Mouse (Mus musculus): ENCODE measurements around the gene Evi5l.
"Not testable (repeated sequence)": the region's sequence is repeated elsewhere in the genome, so short reads cannot be mapped to it uniquely, and the experiment has no call there.

The Evi5l gene

GRCm38 (mm10) chr8:4238434-4239192 is 72.2 kb downstream of the Evi5l start, which contains the start of the genes Map2k7 and Gm49320:
Gene Map2k7, plus strand, starts transcription at chr8:4238740.
Gene Gm49320, plus strand, starts transcription at chr8:4238865.
- DNase-seq (ENCODE audit: low spot score in 2 of 2), result peak; percentile 96 to 99

DNA sequence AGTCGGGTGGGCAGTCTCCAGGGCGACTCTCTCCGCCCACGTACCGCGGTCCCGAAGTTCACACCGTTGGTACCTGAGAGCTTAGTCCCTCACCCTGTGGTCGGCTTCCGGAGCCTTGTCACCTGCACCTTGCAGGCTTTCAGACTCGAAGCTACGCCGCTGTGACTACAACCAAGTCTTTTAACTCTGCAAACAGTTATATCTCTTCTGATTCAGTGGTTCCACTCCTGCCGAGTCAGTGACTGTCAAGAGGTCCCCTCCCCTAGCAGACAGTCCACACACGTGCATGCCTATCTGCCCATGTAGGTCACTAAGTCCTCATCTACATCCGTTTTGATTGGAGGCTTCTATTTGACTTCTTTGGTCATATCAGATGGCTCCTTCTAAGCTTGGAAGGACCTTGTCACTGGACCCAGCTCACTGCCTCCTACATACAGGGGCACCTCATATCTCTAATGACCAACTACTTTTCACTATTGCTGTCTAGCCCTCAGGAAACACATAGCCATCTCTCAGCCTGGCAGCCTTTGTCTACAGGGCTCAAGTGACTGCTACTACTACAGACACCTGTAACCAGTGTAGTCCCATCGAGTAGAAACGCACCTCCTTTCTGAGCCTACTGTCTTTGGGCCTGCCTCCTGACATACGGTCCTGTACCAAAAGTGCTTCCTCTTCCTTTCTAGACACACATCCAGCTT is 73.0 kb downstream of the Evi5l start:
- DNase-seq (ENCODE audit: low spot score in 2 of 2), result no peak

- DNase-seq (ENCODE audit: low spot score in 2 of 2), result no peak
These were observed 78.7 kb downstream of the Evi5l start for GRCm38 (mm10) chr8:4245061-4245460.

- no peak for DNase-seq (ENCODE audit: low spot score in 2 of 2)
These were observed 79.4 kb downstream of the Evi5l start for GRCm38 (mm10) chr8:4245737-4246136.

- no peak for DNase-seq (ENCODE audit: low spot score in 2 of 2)
These were observed 80.9 kb downstream of the Evi5l start for GRCm38 (mm10) chr8:4247241-4247640.

- DNase-seq (ENCODE audit: low spot score in 2 of 2), result no peak
These were observed 81.7 kb downstream of the Evi5l start, which contains the start of gene Tgfbr3l for GRCm38 (mm10) chr8:4247951-4248540. Gene Tgfbr3l, plus strand, starts transcription at chr8:4248214.

DNA sequence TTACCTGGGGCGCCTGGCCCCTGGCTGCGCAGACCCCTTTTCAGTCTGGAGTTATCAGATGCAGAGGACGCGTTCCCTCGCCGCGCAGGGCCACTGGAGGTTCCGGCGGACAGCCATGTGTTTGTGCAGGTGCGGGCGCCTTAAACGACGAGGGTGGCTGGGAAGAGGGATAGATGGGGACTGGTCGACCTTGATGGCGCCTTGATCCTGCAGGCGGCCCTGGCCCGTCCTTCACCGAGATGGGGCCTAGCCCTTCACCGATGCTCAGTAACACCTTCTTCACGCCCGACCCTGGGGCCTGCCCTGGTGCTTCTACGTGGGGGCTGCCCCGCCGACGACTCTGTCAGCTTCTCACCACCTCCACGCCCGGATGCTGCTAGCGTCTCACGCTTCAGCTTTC is 82.8 kb downstream of the Evi5l start:
- DNase-seq (ENCODE audit: low spot score in 2 of 2), result no peak

DNA sequence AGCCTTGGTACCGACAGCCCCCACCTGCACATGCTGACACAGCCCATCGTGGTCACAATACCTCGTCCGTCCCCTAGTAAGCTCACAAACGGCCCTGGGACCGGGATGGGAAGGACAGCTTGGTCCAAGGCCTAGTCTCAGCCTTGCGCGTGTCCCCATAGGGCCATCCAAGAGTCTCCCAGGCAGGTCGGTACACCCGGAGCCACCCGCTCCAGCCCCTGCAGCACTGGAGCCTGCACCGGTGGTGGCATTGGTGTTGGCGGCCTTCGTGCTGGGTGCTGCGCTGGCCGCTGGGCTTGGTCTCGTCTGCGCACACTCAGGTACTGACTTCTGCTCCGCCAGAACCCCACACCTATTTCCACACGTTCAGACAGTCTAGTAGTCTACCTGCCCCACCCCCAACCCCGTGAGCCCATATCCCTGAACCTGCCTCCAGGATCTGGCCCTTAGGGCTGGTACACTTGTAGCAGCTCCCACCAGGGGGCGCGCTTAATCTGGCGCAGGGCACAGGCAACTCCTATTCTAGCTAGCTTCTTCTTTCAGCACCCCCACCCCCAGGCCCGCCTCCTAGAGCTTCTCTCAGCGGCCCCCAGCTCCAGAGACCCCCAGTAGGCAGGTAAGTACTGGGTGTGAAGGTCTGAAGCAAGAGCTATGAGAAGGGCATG is 84.1 kb downstream of the Evi5l start:
- peak; percentile 81 to 92 for DNase-seq (ENCODE audit: low spot score in 2 of 2)

DNA sequence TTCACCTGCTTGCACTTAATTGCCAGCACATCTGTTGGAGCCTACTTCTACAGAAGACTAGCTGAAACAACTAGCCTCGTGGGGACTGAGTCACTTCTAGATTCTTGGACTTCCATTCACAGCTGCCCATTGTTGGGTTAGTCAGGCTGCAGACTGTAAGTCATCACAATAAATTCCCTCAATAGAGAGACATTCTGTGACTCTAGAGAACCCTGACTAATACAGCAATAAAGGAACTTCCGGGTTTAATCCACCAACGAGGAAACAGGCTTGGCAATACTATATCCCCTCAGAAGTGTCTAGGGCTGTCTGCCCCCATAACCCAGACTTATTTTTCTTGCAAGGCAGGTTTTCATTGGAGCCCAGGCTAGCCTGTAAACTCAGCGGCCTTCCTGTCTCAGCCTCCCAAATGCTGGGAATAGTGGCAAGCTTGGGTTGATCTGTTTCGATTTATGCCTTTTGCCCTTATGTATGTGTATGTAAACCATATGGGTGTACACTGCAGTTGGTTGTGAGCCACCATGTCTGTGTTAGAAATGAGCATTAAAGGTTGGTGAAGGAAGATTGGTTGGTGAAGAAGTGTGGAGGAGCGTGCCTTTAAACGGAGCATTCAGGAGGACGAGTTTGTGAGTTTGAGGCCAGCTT is 85.9 kb downstream of the Evi5l start:
- DNase-seq (ENCODE audit: low spot score in 2 of 2), result no peak

DNA sequence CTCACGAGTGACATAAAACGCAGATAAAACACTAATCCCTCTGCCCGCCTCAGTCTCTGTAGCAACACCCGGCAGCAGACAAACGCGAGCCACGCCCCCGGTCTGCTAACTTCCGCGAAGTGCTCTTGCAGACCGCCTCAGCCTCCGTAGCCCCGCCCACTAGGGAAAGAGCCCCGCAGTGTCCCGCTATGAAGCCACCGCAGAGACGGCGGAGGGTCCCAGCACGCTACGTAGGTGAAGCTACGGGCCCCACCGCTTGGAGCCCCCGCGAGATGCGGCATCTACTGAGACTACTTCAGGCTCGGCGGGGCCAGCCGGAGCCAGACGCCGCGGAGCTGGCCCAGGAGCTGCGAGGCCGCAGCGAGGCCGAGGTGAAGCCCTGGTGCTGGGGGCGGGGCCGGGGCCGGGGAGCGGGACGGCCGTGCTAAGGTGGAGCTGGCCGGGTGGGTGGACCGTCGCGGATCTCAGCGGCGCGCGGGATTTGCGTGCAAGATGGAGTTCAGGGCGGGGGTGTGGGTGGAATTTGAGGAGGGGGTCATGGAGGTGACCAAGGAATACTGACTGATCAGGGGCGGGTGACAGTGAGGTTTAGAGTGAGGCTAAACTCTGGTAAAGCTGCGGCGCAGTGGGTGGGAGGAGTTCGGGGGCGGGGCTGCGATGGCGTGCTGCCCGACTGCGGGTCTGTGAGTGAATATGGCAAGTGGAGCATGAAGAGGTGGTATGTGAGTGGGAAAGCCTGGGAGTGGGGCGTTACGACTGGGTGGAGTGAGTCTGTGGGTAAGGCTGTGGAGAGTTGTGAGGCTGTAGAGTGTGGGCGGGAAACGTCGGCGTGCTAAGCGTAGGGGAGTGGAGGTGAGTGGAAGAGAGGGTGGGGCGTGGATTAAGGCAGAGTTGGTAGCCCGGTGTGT is 86.8 kb downstream of the Evi5l start, which contains the start of gene Snapc2:
TSS of gene Snapc2 (plus strand) at position 147 of the 908 bp plus-strand sequence.
- DNase-seq (ENCODE audit: low spot score in 2 of 2), result peak; percentile 97 to 99

DNA sequence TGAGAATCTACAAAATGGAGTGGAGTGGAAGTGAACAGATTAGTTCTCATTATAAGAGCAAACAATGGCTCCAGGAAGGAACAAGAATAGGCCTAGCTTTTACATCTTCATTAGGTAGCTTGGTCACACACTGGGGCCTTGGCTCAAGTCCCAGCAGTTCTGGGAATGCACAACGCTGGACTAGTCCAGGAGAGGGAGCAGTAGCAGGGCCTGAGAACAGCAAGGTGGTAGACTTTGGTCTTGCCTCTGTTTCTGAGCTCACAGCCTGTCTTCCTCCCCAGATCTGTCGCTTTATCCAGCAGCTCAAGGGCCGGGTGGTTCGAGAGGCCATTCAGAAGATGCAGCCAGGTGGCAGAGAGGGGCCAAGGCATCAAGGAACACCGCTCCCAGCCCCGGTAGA is 87.6 kb downstream of the Evi5l start:
- DNase-seq (ENCODE audit: low spot score in 2 of 2), result no peak

DNA sequence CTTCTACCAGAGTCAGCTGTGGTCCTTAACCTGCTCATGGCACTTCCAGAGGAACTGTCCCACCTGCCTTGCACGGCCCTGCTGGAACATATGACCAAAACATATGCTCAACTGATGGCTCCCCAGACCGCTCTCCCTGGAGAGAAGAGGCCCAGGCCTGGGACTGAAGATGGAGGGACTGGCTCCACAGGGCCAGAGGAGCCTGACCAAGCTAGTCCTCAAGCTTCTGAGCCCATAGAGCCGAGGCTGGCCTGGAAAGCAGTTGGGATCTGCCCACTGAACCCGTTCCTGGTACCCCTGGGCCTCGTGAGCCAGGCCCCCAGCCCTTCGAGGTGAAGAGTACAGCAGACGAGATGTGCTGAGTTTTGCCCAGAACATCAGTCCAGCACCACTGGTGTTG is 89.1 kb downstream of the Evi5l start:
- not testable (repeated sequence) for DNase-seq (ENCODE audit: low spot score in 2 of 2)

DNA sequence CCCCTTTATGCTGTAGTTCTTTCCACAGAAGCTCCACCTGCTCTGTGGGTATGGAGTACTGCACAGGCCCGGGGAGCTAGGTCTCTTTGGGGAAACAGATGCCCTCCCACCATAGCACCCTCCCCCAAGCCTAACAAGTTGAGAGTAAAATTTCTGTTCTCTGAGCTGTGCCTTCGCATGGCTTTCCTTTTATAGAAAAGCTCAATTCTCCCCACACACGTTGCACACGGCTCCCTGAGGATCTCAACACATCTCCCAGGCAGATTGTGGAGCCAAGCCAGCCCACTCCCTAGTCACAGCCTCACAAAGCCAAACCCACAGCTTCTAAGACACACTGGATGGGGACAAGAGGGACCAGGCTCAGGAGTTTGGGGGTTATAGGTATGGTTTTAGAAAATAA is 90.5 kb downstream of the Evi5l start:
- DNase-seq (ENCODE audit: low spot score in 2 of 2), result no peak

- no peak for DNase-seq (ENCODE audit: low spot score in 2 of 2)
These were observed 91.0 kb downstream of the Evi5l start for GRCm38 (mm10) chr8:4257350-4257749.

DNA sequence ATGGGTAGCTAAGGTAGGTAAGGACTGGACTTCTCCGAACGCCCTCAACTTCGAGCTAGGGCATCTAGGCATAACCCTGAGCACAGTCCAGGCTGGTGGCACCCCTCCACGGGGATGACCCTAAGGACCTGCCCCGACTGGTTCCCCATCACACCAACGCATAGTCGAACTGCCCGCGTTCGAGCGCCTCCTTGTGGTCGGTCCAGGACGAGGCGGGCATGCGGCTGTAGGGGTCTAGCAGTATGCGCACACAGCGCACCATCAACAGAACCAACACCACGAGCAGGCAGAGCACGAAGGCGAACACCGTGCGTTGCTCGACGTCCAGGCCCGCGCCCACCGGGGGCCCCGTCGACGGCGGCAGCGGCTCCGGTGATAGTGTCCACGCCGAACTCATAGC is 91.9 kb downstream of the Evi5l start:
- peak; percentile 77 to 89 for DNase-seq (ENCODE audit: low spot score in 2 of 2)

DNA sequence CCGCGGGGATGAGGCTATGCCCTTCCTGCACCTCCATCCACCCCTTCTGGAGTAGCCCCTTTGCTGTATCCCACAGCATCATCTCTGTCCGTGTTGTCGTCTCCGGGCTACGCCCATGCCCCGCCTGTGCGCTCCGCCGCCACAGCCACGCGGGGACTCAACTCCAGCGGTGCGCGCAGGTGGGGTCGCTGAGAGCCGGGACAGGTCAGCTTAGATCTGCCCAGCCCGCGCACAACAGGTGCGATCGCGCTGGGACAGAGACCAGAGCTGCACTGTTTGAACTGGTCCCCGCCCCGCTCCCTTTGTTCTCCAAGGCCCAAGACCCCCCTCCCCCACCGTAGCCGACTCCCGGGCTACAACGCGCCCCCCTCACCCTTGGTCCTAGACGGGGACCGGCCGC is 92.3 kb downstream of the Evi5l start:
- peak; percentile 60 to 62 for DNase-seq (ENCODE audit: low spot score in 2 of 2)

- peak; percentile 94 to 99 for DNase-seq (ENCODE audit: low spot score in 2 of 2)
These were observed 92.9 kb downstream of the Evi5l start, which contains the start of gene Ctxn1 for GRCm38 (mm10) chr8:4259125-4259804. Gene Ctxn1, minus strand, starts transcription at chr8:4259274.

DNA sequence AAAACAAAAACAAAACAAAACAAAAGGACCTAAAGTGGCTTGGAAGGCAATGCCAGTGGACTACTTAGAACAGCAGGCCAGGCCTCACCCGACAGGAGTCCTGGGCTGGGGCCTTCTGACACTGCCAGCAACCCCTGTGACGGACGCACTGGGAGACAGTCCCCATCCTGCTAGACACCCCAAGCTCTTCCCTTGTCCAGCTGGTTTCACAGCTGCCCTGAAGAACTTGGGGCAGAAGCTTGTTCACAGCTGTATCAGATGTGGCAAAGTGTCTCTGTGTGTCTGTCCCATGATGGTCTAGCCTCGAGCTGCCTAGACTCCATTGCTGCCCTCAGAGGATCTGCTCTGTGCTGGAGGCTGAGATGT is 93.4 kb downstream of the Evi5l start:
- DNase-seq (ENCODE audit: low spot score in 2 of 2), result peak in 1 of 2 experiments; percentile 14
